Mouse (Mus musculus): Measurements from ENCODE around the gene Gm36864.
"Not testable (repeated sequence)": the region's sequence is repeated elsewhere in the genome, so short reads cannot be mapped to it uniquely, and the experiment has no call there.

The Gm36864 gene

GRCm38 (mm10) chr7:44235909-44236308 is at the start of gene Gm36864:
Gene Gm36864 (plus strand): TSS chr7:44236177.
- DNase-seq (ENCODE audit: low spot score) = no peak

GRCm38 (mm10) chr7:44186516-44186915 is 49.5 kb upstream of the Gm36864 start:
- DNase-seq (ENCODE audit: low spot score) = not testable (repeated sequence)

GRCm38 (mm10) chr7:44187936-44188335 is 48.0 kb upstream of the Gm36864 start, which contains the start of gene Klk1b24:
Gene Klk1b24 (plus strand): TSS chr7:44188236.
- DNase-seq (ENCODE audit: low spot score) = not testable (repeated sequence)

- not testable (repeated sequence) for DNase-seq (ENCODE audit: low spot score)
These were observed 42.5 kb upstream of the Gm36864 start for GRCm38 (mm10) chr7:44193466-44193865.

GRCm38 (mm10) chr7:44197891-44198290 is 38.1 kb upstream of the Gm36864 start, which contains the start of gene Klk1b3:
Gene Klk1b3 (plus strand): TSS chr7:44198191.
- DNase-seq (ENCODE audit: low spot score) = no peak

- not testable (repeated sequence) for DNase-seq (ENCODE audit: low spot score)
These were observed 28.8 kb upstream of the Gm36864 start, which contains the start of gene Klk1b4 for GRCm38 (mm10) chr7:44207135-44207534. Gene Klk1b4 (plus strand): TSS chr7:44207435.

- DNase-seq (ENCODE audit: low spot score) = no peak
These were observed 27.7 kb upstream of the Gm36864 start for GRCm38 (mm10) chr7:44208307-44208706.

- DNase-seq (ENCODE audit: low spot score) = no peak
These were observed 20.3 kb upstream of the Gm36864 start, which contains the start of gene Klk1b5 for GRCm38 (mm10) chr7:44215645-44216044. Gene Klk1b5 (plus strand): TSS chr7:44215945.

- not testable (repeated sequence) for DNase-seq (ENCODE audit: low spot score)
These were observed 14.4 kb upstream of the Gm36864 start for GRCm38 (mm10) chr7:44221601-44222000.

GRCm38 (mm10) chr7:44222335-44222734 is 13.6 kb upstream of the Gm36864 start:
- DNase-seq (ENCODE audit: low spot score) = not testable (repeated sequence)

GRCm38 (mm10) chr7:44225076-44225475 is 10.9 kb upstream of the Gm36864 start, which contains the start of gene Klk1:
Gene Klk1 (plus strand): TSS chr7:44225360.
- no peak for DNase-seq (ENCODE audit: low spot score)

- DNase-seq (ENCODE audit: low spot score) = no peak
These were observed 3.9 kb downstream of the Gm36864 start for GRCm38 (mm10) chr7:44239913-44240312.

- DNase-seq (ENCODE audit: low spot score) = no peak
These were observed 4.7 kb downstream of the Gm36864 start for GRCm38 (mm10) chr7:44240712-44241111.

GRCm38 (mm10) chr7:44241163-44241562 is 5.2 kb downstream of the Gm36864 start:
- no peak for DNase-seq (ENCODE audit: low spot score)

GRCm38 (mm10) chr7:44244080-44244479 is 8.1 kb downstream of the Gm36864 start:
- no peak for DNase-seq (ENCODE audit: low spot score)

- peak; percentile 87 for DNase-seq (ENCODE audit: low spot score)
These were observed 10.3 kb downstream of the Gm36864 start, which contains the start of the genes 1700028J19Rik and 2410002F23Rik for GRCm38 (mm10) chr7:44246055-44246983. Gene 1700028J19Rik (minus strand): TSS chr7:44246695. Gene 2410002F23Rik (plus strand): TSS chr7:44246722.

- DNase-seq (ENCODE audit: low spot score) = peak; percentile 33
These were observed 11.1 kb downstream of the Gm36864 start for GRCm38 (mm10) chr7:44246984-44247470.

- DNase-seq (ENCODE audit: low spot score) = no peak
These were observed 12.0 kb downstream of the Gm36864 start for GRCm38 (mm10) chr7:44247971-44248370.

GRCm38 (mm10) chr7:44249248-44249647 is 13.3 kb downstream of the Gm36864 start:
- no peak for DNase-seq (ENCODE audit: low spot score)

- not testable (repeated sequence) for DNase-seq (ENCODE audit: low spot score)
These were observed 14.8 kb downstream of the Gm36864 start for GRCm38 (mm10) chr7:44250732-44251275.

GRCm38 (mm10) chr7:44253023-44253616 is 17.1 kb downstream of the Gm36864 start:
- DNase-seq (ENCODE audit: low spot score) = no peak

- no peak for DNase-seq (ENCODE audit: low spot score)
These were observed 19.0 kb downstream of the Gm36864 start for GRCm38 (mm10) chr7:44254930-44255329.

Measured in left cerebral cortex, adult 11 months (tissue).